Mouse (Mus musculus) ES-E14 (cell line): Measurements from ENCODE around the gene Fam178b.

ENCODE experiments used
- CHD2 ChIP-seq: IDR thresholded peaks from 2 replicates; pipeline ENCODE4 v1.6.1; 2014; ENCODE audit warnings: mild to moderate bottlenecking, low read depth, low read length, inconsistent platforms
- HCFC1 ChIP-seq: IDR thresholded peaks from 2 replicates; pipeline ENCODE4 v1.6.1; 2012; ENCODE audit warnings: low read length, inconsistent platforms, borderline replicate concordance; ENCODE audit not compliant: insufficient read depth
- MAFK ChIP-seq: IDR thresholded peaks from 2 replicates; pipeline ENCODE4 v1.6.1; 2014; ENCODE audit warnings: mild to moderate bottlenecking, low read depth, low read length, inconsistent platforms; ENCODE audit not compliant: insufficient read depth
- ZC3H11A ChIP-seq: IDR thresholded peaks from 2 replicates; pipeline ENCODE4 v1.6.1; 2012; ENCODE audit warnings: low read depth, mild to moderate bottlenecking, inconsistent platforms, low read length, borderline replicate concordance

GRCm38 (mm10) chr1:36559888-36560287 lies 123.1 kb downstream of the Fam178b start:
- TF ChIP-seq MAFK (no peak), CHD2 (no peak), HCFC1 (no peak), ZC3H11A (no peak)
